Mouse (Mus musculus) small intestine, adult 2 months (tissue): Measurements from ENCODE around the gene Idh3g. TPM values are rescaled to one million over a fixed set of nuclear protein-coding genes. Genes with fewer than 3 reads are reported as not detected.

Experiments
- H3K27ac ChIP-seq: fragments of 200-500 bp; 2 replicates; pipeline ENCODE4 v1.5.1; 2012; ENCODE audit warnings: low read depth, low read length, control low read depth, inconsistent platforms; ENCODE audit not compliant: insufficient read depth
- H3K27me3 ChIP-seq: fragments of 200-500 bp; 2 replicates; pipeline ENCODE4 v1.6.1; 2012; ENCODE audit warnings: mild to moderate bottlenecking, moderate library complexity, low read length, inconsistent platforms; ENCODE audit not compliant: control insufficient read depth, insufficient read depth
- H3K36me3 ChIP-seq: fragments of 200-500 bp; 2 replicates; pipeline ENCODE4 v1.6.1; 2012; ENCODE audit warnings: mild to moderate bottlenecking, low read length, control low read depth, inconsistent platforms; ENCODE audit not compliant: control insufficient read depth, insufficient read depth
- H3K4me1 ChIP-seq: fragments of 200-500 bp; 2 replicates; pipeline ENCODE4 v1.6.1; 2012; ENCODE audit warnings: low read length, inconsistent platforms, mixed read lengths; ENCODE audit not compliant: control insufficient read depth, insufficient read depth, insufficient read length
- H3K4me3 ChIP-seq: fragments of 200-500 bp; 2 replicates; pipeline ENCODE4 v1.5.1; 2012; ENCODE audit warnings: low read depth, mild to moderate bottlenecking, control low read depth, inconsistent platforms, low read length, moderate library complexity
- CTCF ChIP-seq: fragments of 200-500 bp; IDR thresholded peaks from 2 replicates; pipeline ENCODE4 v1.5.1; 2012; ENCODE audit warnings: low read depth, mild to moderate bottlenecking, control low read depth, inconsistent platforms, low read length, moderate library complexity, mixed read lengths; ENCODE audit not compliant: insufficient replicate concordance, insufficient read length; ENCODE audit errors: extremely low read depth
- POLR2A ChIP-seq: fragments of 200-500 bp; IDR thresholded peaks from 2 replicates; pipeline ENCODE4 v1.6.1; 2012; ENCODE audit warnings: low read depth, mild to moderate bottlenecking, control low read depth, inconsistent platforms, low read length, moderate library complexity
- WGBS: fragments of 180-500 bp; shearing (Covaris S2); methylation state at CpG from one replicate; pipeline ENCODE4 v1.1.7; 2018; 5-methylcytosine and 5-hydroxymethylcytosine counted together
- polyA plus RNA-seq: library from polyadenylated mRNA; depleted of rRNA; stranded (reverse); fragments of >200 nt; gene quantifications from 2 replicates; pipeline ENCODE4 v1.2.3, GENCODE M21; 2012

Gene Idh3g
- polyA plus RNA-seq, 1 experiment, result 266 TPM

GRCm38 (mm10) chrX:73805814-73806213, 19.1 kb upstream of the Idh3g start:
- Histone ChIP-seq H3K27me3 (no peaks in the 10 kb centered on the region), H3K4me1 (no peaks in the 10 kb centered on the region), H3K36me3 (no peaks in the 10 kb centered on the region), H3K4me3 (no peak overlapping the region), H3K27ac (no peak overlapping the region)
- 48% methylated on average over 1 of the region's 1 CpGs for WGBS
- TF ChIP-seq CTCF (no peak), POLR2A (no peak)

DNA sequence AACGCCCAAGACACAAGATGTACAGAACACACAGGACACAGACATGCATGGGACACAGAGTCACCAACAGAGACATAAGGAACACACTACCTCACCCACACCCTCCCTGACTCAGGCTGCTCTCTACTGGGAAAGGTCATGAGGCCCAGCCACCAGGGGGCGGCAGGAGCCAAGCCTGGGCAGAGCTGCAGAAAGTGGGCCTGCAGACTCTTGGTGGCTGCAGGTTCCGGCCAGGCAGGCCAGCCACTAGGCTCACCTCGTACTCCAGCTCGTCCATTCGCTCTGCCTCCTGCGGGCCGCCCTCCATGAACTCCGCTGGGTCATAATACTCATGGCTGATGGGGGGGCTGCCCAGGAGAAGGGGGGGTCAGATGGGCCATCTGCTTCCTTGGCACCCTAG, 11.8 kb upstream of the Idh3g start:
- Histone ChIP-seq H3K27me3 (no peaks in the 10 kb centered on the region), H3K4me3 (no peak overlapping the region), H3K4me1 (no peaks in the 10 kb centered on the region; the same call in 1 of the 2 replicates), H3K36me3 (no peaks in the 10 kb centered on the region), H3K27ac (no peak overlapping the region)
- no peak for TF ChIP-seq POLR2A
- TF ChIP-seq CTCF, result peak; percentile 66
- 22% methylated on average over 9 of the region's 9 CpGs for WGBS

DNA sequence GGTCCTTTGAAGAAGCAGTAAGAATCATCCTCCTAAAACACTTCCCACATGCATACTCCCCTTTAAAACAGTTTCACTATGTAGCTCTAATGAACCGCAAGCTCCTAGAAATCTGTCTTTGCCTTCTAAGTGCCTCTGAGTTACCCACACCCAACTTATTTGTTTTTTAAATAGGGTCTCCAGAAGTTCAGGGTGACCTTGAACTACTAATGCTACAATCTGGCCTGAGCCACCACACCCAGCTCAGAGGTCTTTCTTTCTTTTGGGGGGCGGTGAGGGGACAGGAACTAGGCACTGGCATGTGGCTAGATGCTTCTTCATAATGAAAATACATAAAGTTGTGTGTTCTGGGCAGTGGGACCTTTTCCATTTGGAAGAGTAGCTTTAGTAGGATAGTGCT, 10.8 kb upstream of the Idh3g start:
- no peak overlapping the region for H3K4me3 ChIP-seq
- no peaks in the 10 kb centered on the region for H3K36me3 ChIP-seq
- no peaks in the 10 kb centered on the region; the same call in 1 of the 2 replicates for H3K4me1 ChIP-seq
- TF ChIP-seq CTCF (no peak), POLR2A (no peak)
- WGBS, result 79% methylated on average over 2 of the region's 2 CpGs
- no peaks in the 10 kb centered on the region for H3K27me3 ChIP-seq
- H3K27ac ChIP-seq, result no peak overlapping the region

DNA sequence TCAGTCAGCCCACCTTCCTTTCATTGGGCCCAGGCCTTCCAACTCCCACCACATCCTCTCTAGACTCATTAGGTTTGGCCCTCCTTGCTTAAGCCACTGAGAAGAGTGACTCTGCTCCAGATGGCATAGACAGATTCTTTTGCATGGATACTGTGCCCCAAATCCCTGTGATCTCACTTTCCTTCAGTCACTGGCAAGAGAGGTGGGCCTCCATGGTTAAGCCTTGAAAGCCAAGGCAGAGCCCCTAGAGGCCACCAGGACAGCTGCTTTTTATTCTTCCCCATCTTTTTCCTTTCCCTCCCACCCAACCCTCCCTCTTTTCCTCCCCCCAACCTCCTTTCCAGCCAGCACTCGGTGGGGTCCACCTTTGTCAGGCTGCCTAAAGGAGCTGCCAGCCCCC, 6.8 kb upstream of the Idh3g start:
- 15% methylated on average over 1 of the region's 1 CpGs for WGBS
- Histone ChIP-seq H3K4me3 (no peak overlapping the region), H3K4me1 (no peaks in the 10 kb centered on the region; the same call in 1 of the 2 replicates), H3K27me3 (no peaks in the 10 kb centered on the region), H3K27ac (no peak overlapping the region), H3K36me3 (peaks cover 20% of the 10 kb centered on the region)
- TF ChIP-seq POLR2A (no peak), CTCF (no peak)

GRCm38 (mm10) chrX:73793039-73793438, 6.3 kb upstream of the Idh3g start:
- TF ChIP-seq POLR2A, result no peak
- TF ChIP-seq CTCF, result no peak
- Histone ChIP-seq H3K27ac (no peak overlapping the region), H3K36me3 (peaks cover 20% of the 10 kb centered on the region), H3K4me1 (no peaks in the 10 kb centered on the region; the same call in 1 of the 2 replicates), H3K4me3 (no peak overlapping the region), H3K27me3 (no peaks in the 10 kb centered on the region)

- Histone ChIP-seq H3K4me3 (no peak overlapping the region), H3K4me1 (peaks cover 4% of the 10 kb centered on the region; the same call in 1 of the 2 replicates), H3K27ac (no peak overlapping the region), H3K27me3 (no peaks in the 10 kb centered on the region), H3K36me3 (peaks cover 20% of the 10 kb centered on the region)
- WGBS, result 84% methylated on average over 1 of the region's 1 CpGs
- TF ChIP-seq POLR2A (no peak), CTCF (no peak)
Observed at GRCm38 (mm10) chrX:73788501-73788900, 1.8 kb upstream of the Idh3g start.

DNA sequence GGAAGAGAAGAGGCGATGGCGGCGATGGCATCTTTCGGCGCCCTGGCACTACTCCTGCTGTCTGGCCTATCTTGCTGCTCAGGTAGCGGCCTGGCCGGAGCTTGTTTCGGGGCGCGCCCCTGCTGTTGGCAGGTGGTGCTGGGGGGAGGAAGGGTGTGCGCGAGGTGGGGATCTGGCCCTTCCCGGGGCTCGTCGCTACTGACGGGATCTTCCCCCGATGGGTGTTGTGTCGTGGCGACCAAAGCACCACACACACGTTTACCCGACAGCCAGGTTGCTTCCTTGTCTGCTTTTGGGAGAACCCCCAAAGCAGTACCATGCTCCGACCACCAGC, 495 bp upstream of the Idh3g start:
- Histone ChIP-seq H3K36me3 (peaks cover 20% of the 10 kb centered on the region), H3K4me3 (peak overlapping the region; percentile 91), H3K4me1 (peaks cover 4% of the 10 kb centered on the region; the same call in 1 of the 2 replicates), H3K27me3 (no peaks in the 10 kb centered on the region), H3K27ac (peak overlapping the region; percentile 80)
- 18% methylated on average over 22 of the region's 22 CpGs for WGBS
- TF ChIP-seq CTCF (no peak), POLR2A (no peak)

GRCm38 (mm10) chrX:73785666-73786065, 1.0 kb downstream of the Idh3g start:
- H3K4me1 ChIP-seq, result peaks cover 4% of the 10 kb centered on the region; the same call in 1 of the 2 replicates
- H3K27ac ChIP-seq, result peak overlapping the region; percentile 91
- peaks cover 27% of the 10 kb centered on the region for H3K36me3 ChIP-seq
- TF ChIP-seq POLR2A (no peak), CTCF (no peak)
- H3K27me3 ChIP-seq, result no peaks in the 10 kb centered on the region
- H3K4me3 ChIP-seq, result peak overlapping the region; percentile 91; the same call in 1 of the 2 replicates
